Mouse (Mus musculus) left cerebral cortex, adult 2 months (tissue): ENCODE measurements around the gene Pik3cb. TPM values are rescaled to one million over a fixed set of nuclear protein-coding genes. Genes with fewer than 3 reads are reported as not detected.
A peak's percentile ranks its signal among the peaks of the same experiment; 100 is the strongest.

Experiments used
- DNase-seq, 2 experiments: peaks; one replicate each; pipeline ENCODE4 v3.0.0; 2021 to 2022; ENCODE audit warnings: low spot score in 2 of 2, mixed read lengths in 1 of 2; ENCODE audit errors: extremely low spot score in 1 of 2
- H3K27ac ChIP-seq: fragments of 200-600 bp; 2 replicates; pipeline ENCODE4 v1.8.1; 2022
- H3K4me3 ChIP-seq: fragments of 200-600 bp; 2 replicates; pipeline ENCODE4 v1.8.1; 2022
- CTCF ChIP-seq: fragments of 200-600 bp; IDR thresholded peaks from 2 replicates; pipeline ENCODE4 v1.8.1; 2022; ENCODE audit warnings: antibody characterized with exemption, mild to moderate bottlenecking, moderate library complexity
- intact Hi-C: fragments of 180-260 bp; cut with DNase I; formaldehyde crosslinking; loops from one replicate; pipeline ENCODE4 v1.15.1; 2025
- total RNA-seq, 2 experiments: library from RNA; stranded (reverse); gene quantifications; 2 replicates each; pipeline ENCODE4 v1.2.3; 2021

Gene Pik3cb
- total RNA-seq, 2 experiments from 2014 or later = 23.5 to 25.6 TPM

DNA sequence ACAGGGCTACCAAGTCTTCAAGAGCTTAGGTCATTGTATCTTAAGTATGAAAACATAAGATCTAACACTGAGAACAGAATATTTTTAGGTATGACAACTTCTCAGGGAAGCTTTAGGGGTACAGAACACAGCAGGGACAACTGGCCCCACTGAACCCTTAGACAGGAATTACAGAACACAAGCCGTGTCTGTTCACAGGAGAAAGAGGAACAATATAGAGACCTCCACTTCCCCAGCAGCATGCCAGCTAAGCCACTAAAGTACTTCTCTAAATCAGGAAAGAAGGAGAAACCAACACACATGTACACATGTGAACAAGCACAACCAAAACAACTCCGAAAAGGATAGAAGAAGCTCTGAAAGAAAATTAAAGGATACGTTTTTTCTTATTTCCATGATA lies 30.8 kb downstream of the Pik3cb start:
- no peak for DNase-seq
- H3K27ac ChIP-seq = peak overlapping the region; percentile 15; the same call in 1 of the 2 replicates
- intact Hi-C loops = no loop called here
- H3K4me3 ChIP-seq = no peak overlapping the region
- no peak for TF ChIP-seq CTCF

DNA sequence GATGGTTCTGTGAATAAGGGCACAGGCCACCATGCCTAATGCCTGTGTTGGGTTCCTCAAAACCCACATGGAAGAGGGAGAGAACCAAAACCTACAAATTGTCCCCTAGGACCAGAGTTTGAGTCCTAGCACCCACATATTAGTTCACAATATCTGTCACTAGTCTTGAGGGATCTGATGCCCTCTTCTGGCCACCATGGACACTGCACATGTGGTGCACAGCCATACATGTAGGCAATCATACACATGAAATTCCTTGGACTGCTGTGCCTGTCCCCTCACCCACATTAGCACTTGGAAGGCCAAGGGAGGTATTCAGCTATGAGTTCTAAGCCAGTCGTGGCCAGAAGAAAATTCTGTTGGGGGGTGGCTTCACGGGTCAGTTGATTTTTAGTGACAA lies 36.0 kb downstream of the Pik3cb start:
- Histone ChIP-seq H3K27ac (no peak overlapping the region), H3K4me3 (no peak overlapping the region)
- peak; percentile 22 for TF ChIP-seq CTCF
- intact Hi-C loops = no loop called here
- no peak for DNase-seq

DNA sequence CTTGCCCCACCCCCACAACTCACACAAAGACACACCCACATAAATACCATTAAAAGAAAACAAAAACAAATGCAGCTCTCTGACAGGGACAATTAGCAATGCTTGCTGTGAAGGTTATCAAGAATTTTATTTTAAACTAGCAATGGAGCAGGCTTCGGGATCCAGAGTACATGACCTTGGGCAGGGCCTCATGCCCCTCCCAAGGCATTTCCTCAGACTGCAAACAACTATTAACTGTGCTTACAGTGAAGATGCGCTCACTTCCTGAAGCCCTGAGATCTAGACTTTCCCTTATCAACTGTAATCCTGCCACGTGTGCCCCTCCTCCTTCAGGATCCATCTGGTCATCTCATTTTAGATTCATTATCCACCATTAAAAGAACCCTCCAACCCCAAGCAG lies 36.6 kb downstream of the Pik3cb start:
- no peak for DNase-seq
- intact Hi-C loops = no loop called here
- TF ChIP-seq CTCF = no peak
- no peak overlapping the region for H3K27ac ChIP-seq
- H3K4me3 ChIP-seq = no peak overlapping the region

DNA sequence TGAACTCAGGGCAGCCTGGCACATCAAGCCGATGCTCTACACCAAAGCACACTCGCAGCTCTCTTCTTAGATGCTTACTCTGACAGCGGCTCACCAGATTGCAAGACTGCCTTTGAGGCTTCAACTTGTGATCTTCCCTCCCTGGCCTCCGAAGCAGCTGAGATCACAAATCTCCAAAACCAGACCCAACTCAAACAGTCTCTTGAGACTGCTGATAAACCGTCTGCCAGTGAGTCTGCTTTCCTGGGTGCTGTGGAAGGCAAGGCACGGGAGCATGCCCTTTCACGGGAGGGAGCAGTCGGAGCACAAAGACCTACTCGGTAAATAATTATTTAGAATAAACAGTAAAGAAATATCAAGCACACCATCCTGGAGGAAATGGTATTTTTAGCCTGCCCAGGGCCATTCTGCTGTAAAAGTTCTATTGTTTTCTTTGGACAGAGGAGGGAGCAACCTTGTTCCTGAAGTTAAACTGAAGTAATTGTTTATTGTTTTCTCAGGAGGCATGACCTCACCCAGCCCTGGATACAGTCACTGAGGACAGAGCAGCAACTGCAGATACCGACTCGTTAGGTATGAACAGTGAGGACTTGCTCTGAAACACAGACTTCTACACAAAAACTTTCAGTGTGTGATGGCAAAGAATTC lies 41.8 kb downstream of the Pik3cb start:
- TF ChIP-seq CTCF = no peak
- intact Hi-C loops = loop anchor here (5.0 kb wide), 1 partner anchor 39 kb away; no protein-coding TSS in a partner anchor
- H3K27ac ChIP-seq = peak overlapping the region; percentile 4; the same call in 1 of the 2 replicates
- H3K4me3 ChIP-seq = no peak overlapping the region
- DNase-seq = no peak

GRCm38 (mm10) chr9:99097668-99098067 lies 42.8 kb downstream of the Pik3cb start:
- DNase-seq = no peak
- no peak overlapping the region for H3K4me3 ChIP-seq
- H3K27ac ChIP-seq = no peak overlapping the region
- no peak for TF ChIP-seq CTCF
- intact Hi-C loops = loop anchor here (5.0 kb wide), 1 partner anchor 40 kb away; no protein-coding TSS in a partner anchor

GRCm38 (mm10) chr9:99095192-99095591 lies 45.2 kb downstream of the Pik3cb start:
- H3K27ac ChIP-seq = no peak overlapping the region
- intact Hi-C loops = loop anchor here (5.0 kb wide), 1 partner anchor 42 kb away; no protein-coding TSS in a partner anchor

DNA sequence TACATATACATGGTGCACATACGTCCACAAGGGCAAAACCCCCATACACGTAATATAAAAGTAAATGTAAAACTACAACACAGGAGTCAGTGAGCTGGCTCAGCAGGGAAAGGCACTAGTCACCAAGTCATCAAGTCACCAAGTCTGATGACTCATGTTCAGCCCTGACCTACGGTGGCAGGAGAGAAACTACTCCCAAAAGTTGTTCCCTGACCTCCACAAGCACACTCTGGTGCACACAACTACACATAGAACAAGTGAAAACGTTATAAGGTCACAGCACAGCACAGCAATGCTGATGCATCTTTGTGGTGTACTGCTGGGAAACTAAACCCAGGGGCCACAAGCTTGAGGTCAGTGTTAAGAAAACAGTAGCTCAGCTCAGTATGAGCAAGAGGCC lies 49.9 kb downstream of the Pik3cb start:
- no peak for DNase-seq
- no peak for TF ChIP-seq CTCF
- H3K4me3 ChIP-seq = no peak overlapping the region
- intact Hi-C loops = no loop called here
- no peak overlapping the region for H3K27ac ChIP-seq

More at GRCm38 (mm10) chr9:99095192-99095591, 45.2 kb downstream of the Pik3cb start:
- DNase-seq = no peak
- TF ChIP-seq CTCF = no peak
- H3K4me3 ChIP-seq = no peak overlapping the region

GRCm38 (mm10) chr9:99089904-99090303 lies 50.5 kb downstream of the Pik3cb start:
- no peak for TF ChIP-seq CTCF
- H3K4me3 ChIP-seq = no peak overlapping the region
- H3K27ac ChIP-seq = no peak overlapping the region
- no peak for DNase-seq
- intact Hi-C loops = no loop called here

DNA sequence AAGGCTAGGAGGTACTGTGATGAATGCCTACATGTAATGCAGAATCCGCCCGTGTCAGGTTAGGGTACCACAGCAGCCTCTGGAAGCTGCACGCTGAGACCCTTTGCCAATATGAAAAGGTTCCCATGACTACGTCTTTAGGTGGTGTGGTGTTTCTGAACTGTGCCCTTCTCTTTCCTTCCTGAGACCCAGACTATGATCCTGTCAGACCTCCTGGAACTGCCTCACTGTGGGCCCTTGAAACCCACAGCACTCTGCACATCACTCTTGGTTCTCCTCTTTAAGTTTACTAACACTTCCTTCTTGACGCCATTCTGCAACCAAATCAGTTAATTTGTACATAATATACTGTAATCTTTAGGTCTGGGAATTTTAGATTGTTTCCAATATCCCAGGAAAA lies 58.7 kb downstream of the Pik3cb start:
- no peak overlapping the region for H3K4me3 ChIP-seq
- intact Hi-C loops = no loop called here
- no peak for TF ChIP-seq CTCF
- no peak for DNase-seq
- H3K27ac ChIP-seq = no peak overlapping the region

GRCm38 (mm10) chr9:99081308-99081707 lies 59.1 kb downstream of the Pik3cb start:
- Histone ChIP-seq H3K4me3 (no peak overlapping the region), H3K27ac (no peak overlapping the region)
- no peak for TF ChIP-seq CTCF
- DNase-seq = no peak
- intact Hi-C loops = no loop called here

DNA sequence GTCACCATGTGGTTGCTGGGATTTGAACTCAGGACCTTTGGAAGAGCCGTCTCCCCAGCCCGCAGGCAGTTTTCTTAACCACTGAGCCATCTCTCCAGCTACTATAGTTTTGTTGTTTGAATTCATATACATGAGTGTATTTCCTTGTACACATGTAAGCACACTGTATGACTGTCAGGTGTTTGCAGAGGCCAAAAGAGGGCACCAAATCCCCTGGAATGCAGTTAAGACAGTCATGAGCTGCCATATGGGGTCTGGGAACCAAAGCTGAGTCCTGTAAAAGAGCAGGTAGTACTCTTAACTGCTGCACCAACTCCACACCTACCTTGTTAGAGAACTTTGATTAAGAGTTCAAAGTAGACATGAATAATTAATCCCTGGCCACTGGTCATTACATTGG lies 59.8 kb downstream of the Pik3cb start:
- no peak for DNase-seq
- peak; percentile 5 for TF ChIP-seq CTCF
- H3K27ac ChIP-seq = no peak overlapping the region
- H3K4me3 ChIP-seq = no peak overlapping the region
- intact Hi-C loops = no loop called here

GRCm38 (mm10) chr9:99074462-99074861 lies 66.0 kb downstream of the Pik3cb start:
- intact Hi-C loops = no loop called here
- H3K27ac ChIP-seq = no peak overlapping the region
- DNase-seq = no peak
- H3K4me3 ChIP-seq = no peak overlapping the region
- TF ChIP-seq CTCF = no peak

- DNase-seq = no peak
- Histone ChIP-seq H3K27ac (no peak overlapping the region), H3K4me3 (no peak overlapping the region)
- intact Hi-C loops = no loop called here
- no peak for TF ChIP-seq CTCF
Observed at GRCm38 (mm10) chr9:99072538-99072937, 67.9 kb downstream of the Pik3cb start.
